Mouse (Mus musculus): ENCODE data around the gene Calr.
A peak's percentile ranks its signal among the peaks of the same experiment; 100 is the strongest.
"Not testable (repeated sequence)": the region's sequence is repeated elsewhere in the genome, so short reads cannot be mapped to it uniquely, and the experiment has no call there.

Calr gene

DNA sequence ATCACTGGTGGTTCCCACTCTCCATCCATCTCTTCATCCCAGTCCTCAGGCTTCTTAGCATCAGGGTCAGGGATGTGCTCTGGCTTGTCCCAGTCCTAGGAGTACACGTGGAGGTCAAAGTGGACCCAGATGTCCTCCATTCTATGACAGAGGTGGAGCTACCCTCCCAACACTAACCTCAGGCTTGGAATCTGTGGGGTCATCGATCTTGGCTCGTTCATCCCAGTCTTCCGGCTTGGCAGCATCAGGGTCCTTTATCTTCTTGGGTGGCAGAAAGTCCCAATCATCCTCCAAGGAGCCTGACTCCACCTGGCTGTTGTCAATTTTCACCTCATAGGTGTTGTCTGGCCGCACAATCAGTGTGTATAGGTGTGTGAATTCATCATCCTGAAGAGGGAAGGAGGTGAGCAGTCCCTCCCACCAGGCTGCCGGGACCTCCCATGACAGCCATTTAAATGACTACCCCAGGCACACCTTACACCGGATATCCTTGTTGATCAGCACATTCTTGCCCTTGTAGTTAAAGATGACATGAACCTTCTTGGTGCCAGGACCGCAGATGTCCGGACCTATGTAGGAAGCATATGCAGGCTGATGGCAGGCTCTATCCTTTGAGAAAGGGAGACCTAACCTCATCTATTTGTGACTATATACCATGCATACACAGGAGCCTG is 2.2 kb downstream of the Calr start:
- no peak for DNase-seq

DNA sequence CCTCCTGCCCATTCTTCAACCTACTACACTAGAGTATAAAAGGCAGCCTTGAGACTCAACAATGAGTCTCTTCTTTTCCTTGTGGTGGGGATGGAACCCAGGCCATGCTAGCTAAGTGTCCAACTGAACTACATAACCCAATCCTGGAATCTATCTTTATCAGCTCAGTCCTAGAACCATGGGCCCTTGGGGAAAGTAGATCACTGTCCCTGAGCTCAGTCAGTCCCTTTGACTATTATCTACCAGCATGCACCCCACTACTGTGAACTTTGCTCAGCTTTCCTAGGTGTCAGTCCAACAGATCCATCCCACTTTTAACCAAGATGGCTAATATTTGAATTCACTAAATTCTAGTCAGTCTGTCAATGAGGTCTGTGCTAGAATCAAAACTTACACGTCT is 5.2 kb downstream of the Calr start:
- no peak for DNase-seq

DNA sequence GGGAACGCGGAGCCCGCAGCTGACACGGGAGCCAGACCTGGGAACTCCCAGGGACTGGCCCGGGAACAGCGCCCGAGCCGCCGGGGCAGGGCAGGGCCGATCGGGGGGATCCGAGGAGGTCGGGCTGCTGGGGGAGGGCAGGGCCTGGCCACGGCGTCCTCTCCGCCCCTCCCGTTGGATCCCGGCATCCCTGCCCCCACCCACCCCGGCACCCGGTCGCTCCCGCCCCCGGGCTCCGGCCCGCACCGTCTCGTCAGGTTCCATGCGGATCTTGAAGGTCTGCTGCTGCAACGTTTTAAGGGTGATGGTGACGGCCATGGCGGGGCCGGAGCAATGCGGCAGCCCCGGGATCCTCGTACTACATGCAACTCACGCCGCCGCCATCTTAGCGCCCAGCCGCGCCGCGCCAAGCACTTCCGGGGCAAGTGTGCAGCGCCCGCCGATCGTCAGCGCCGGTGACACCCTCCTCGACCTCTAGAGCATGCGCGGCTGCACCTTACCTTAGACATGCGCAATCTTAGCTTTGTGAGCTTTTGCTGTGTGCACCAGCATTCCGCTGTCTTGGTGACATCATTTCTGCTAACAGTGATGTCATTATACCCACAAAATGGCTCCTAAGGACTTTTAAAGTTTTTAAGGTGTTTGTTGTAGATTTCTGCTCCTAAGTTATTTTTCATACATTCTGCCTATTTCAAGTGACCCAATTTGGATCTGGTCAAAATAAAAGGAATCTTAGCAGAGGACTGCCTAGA is 6.3 kb downstream of the Calr start, which contains the start of gene Rad23a:
Gene Rad23a, minus strand, starts transcription at position 418 of the 752 bp plus-strand sequence.
- peak; percentile 89 for DNase-seq

DNA sequence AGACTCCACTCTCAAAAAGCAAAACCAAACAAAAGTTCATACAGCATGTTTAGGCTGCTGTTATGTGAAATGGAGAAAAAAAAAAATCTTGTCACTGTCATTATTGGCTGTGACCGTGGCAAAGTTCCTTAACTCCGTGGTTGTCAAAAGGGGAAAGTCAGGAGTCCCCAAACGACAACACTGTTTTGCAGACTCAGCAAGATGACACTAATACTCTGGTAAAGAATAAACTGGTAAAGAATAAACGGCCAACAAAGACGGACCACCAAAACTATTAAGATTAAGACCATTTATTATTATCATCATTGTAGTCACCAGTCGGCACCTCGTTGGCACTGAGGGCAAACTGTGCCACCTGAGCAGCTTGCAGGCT is 6.9 kb downstream of the Calr start:
- DNase-seq = no peak

DNA sequence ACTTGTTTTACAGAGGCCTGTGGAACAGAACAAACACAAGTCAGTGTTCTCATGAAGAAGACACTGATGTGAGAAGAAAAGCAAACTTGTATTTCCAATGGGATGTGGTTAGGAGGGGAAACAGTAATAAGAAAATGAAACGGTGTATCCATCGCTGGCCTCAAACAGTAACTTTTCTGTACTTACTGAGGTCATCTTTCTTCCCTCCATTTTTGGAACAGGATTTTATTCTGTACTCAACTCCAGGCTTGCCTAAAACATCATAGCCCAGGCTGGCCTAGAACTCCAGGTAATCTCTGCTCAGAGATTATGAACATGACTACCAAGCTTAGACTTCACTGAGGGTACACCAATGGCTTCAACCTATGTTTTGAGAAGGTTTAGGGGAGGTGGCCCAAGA is 7.3 kb downstream of the Calr start:
- no peak for DNase-seq

DNA sequence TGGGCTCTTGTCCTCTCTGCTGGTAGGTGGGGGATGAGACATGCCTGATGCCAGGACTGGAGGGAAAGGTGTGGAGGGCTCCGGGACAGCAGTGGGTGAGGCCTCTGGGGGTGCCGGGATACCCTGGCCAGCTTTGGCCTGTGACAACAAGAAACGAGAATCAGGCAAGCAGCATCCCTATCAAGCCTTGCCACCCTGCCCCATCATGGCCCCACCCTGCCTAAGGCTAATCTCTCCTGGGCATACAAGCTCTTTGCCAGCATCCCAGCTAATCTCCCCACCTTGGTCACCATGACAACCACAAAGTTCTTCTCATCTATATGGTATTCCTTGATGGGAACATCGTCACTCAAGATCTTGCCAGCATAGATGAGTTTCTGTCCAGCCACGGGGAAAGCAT is 8.2 kb downstream of the Calr start:
- DNase-seq = no peak

DNA sequence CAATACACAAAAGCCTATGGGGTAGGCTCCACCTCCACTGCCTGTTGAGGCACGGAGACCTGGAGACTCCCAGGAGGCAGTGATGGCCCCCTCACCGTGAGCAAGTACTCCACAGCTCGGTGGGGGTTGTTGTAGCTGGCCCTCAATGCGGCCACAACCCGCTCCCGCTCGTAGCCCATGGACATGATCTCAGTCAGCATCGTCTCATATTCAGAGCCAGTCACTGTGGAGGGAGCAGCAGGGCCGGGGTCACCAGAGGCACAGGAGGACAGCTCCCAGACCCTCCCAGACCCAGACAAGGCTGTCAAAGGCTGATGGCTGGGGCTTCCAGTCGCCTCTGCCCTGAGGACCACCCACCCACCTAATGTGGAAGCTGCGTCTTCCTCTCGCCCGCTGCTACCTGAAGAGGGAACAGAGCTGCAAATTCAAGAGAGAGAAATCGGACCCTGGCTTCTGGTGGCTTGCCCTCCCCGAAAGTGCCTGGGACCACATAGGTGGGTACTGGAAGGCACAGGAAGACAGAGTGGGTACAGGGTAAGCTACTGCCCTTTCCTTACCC is 8.7 kb downstream of the Calr start:
- no peak for DNase-seq

DNA sequence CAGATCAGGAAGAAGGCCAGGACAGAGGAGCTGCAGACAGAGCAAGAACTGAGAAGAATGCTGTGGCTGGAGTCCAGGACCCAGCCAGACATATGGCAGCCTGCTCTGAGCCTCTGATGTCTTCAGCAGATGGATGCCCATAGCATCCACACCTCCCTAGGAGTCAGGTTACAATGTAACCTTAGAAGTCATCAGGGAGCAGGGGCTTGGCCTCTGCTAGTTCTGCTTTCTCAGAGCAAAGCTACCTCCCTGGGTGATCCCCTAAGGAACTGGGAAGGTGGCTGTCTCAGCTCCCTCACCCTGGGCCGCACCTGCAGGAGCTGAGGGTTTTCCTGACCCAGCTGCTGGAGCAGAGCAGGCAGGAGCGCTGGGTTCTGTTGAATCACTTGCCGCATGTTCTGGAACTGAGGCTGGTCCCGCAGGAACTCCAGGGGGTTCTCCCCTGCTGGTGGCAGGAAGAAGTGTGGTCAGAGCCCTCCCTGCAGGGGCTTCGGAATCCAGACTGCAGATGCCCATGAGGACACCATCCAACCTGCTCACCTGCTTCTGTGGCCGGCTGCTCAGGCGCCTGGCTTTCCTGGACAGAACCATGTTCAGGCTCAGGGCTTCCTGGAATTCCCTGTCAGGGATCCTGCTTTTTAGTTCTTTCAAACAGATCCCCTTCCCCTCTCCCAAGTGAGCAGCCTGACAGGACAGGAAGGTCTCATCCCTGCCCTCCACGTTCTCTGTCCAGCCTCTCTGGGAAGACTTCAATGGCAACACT is 9.4 kb downstream of the Calr start:
- no peak for DNase-seq

DNA sequence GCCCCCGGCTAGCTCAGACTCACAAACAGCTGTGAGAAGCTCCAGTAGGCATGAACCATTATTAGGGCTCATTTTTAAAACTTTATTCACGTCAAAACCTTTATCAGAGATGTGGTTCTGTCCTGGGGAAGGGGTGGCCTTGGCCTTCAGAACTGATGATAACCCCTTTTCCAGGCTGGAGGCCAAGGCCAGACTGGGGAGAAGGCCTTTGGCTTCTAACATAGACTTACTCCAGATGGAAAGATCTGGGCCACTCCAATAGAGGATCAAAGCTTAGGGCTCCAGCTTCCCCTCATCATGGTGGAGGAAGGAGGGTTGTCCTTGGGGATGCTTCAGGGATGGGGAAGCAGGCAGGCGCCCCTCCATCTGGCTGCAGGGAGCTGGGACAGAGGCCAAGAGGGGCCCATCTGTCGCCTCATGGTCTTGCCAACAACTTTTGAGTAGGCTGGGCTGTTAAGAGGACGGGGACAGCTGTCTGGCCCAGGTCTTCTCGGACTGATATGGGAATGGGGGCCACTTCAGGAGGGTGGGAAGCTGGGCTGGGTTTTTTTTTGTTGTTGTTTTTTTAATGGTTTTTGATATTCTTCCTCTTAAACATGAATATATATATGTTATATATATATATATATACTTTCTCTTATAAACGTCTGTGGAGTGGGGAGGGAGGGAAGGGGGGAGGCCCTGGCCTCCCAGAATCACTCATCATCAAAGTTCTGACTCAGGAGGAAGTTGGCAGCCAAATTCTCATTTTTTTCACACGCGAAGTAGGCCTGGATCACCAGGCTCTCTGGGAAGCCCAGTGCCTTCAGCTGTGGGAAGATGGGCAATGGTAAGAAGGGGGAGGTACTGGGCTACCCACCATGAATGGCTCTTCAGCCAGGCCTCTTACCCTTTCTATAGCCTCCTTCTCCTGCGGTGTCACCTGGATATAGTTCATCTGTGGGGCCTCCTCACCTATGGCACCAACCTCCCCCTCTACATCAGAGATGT is 11.6 kb downstream of the Calr start:
- DNase-seq = no peak

DNA sequence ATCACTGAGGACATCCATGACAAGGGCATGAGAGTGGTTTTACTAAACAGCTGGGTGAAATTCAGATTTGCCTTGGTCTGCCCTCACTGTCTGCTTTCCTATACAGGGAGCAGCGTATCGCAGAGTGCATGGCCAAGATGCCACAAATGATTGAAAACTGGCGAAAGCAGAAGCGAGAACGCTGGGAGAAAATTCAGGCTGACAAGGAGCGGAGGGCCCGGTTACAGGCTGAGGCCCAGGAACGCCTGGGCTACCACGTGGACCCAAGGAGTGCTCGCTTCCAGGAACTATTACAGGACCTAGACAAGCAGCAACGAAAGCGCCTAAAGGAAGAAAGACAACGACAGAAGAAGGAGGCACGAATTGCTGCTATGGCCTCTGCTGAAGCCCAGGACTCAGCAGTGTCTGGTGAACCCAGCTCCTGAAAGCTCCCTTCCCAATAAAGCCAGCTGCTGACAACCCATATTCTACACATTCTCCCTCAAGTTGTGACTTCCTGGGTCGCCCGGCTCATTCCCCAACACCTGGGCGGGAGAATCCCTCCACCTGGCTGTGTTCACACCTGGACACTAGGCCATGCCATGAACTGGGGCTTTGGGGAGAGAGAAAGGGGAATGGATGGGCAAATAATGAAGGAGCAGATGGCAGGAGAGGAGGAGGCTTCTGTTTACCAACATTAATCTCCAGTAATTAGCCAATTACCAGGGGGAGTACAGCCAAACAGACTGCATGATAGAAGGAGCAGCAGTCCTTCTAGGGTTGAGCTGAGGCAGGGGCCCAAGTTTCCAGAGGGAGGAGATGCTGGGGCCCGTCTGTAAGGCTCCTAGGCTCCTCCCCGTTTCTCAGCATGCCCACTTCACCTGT is 12.5 kb downstream of the Calr start:
- DNase-seq = no peak

DNA sequence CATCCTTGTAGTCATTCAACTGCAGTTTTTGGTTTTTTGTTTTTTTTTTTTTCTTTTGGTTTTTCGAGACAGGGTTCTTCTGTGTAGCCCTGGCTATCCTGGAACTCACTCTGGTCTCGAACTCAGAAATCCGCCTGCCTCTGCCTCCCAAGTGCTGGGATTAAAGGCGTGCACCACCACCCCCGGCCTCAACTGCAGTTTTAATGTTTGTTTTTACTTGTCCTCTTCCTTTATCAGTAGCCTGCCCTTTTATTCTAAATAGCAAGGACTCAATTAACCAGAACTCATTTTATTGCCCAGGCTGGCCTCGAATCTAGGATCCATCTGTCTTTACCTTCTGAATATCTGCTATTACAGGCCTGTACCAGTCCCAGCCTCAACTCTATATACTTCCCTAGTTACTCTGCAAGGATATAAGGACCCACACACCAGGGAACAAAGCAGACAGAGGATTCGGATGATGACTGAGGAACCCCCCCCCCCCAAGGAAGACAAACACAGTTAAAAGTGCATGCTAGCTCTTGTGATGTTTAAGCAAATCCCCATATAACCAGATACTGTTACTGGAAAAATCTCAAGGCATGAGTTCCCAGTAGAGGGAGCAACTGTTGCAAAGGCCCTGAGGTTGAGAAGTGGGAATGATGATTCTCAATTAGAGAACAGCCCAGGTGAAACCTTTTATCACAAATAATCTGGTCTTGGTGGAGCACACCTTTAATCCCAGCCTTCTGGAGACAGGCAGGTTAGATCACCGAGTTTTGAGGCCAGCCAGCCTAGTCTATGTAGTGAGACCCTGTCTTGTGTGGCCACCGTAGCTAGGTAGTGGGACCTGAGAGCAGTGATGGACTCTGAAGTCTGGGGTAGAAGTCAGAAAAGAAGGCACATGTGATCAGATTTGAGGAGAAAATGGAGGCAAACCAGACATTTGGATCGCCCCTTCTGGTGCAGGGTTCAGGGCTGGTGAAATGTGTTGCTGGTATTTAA is 13.7 kb downstream of the Calr start:
- no peak for DNase-seq

DNA sequence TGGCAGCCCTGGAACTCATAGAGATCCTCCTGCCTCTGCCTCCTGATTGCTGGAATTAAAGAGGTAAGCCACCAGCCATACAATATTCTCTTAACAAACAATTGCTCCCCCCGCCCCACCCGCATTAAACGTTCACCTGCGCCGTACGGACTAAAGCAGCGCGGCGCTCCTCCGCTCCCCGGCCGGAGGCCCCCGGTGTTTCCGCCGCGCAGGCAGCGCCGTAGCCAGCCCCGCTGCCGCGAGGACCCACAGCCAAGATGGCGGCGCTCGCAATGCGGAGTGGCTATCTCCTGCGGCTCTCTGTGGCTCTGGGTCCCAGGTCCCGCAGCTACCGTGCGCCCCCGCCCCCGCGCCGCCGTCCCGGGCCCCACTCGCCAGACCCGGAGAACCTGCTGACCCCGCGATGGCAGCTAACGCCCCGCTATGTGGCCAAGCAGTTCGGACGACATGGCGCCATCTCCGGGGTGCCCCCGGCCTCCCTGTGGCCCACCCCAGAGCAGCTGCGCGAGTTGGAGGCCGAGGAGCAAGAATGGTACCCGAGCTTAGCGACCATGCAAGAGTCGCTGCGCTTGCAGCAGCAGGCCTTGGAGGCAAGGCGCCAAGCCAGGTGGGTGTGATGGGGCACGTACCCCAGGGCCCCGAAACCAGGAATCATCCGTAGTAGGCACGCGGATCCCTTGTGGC is 14.6 kb downstream of the Calr start:
- peak; percentile 87 for DNase-seq

DNA sequence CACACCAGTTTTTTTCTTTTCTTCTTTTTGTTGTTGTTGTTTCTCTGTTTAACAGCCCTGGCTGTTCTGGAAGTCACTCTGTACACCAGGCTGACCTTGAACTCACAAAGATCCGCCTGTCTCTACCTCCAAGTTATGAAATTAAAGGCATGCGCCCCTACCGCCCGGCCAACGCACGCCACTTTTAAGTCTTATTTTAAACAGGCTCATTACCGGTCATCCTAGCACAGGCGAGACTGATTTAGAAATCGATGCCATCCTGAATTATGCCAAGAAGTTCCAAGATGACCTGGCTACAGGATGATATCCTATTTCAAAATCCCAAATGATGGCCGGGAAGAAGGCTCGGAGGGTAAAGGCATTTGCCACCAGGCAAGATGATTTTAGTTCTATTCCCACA is 15.2 kb downstream of the Calr start, which contains the start of gene Gadd45gip1:
Gene Gadd45gip1, plus strand, starts transcription at position 33 of the 400 bp plus-strand sequence.
- DNase-seq = peak; percentile 50

DNA sequence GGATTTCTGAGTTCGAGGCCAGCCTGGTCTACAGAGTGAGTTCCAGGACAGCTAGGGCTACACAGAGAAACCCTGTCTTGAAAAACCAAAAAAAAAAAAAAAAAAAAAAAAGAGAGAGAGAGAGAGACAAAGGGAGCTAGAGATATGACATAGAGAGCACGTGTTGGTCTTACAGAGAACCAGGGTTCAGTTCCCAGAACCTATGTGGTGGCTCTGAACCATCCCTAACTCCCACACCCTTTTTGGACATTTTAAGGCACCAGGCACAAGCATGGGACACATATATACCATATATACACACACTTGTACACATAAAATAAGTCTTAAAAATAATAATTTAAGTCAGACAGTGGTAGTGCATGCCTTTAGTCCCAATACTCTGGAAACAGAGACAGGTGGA is 20.2 kb downstream of the Calr start:
- not testable (repeated sequence) for DNase-seq

DNA sequence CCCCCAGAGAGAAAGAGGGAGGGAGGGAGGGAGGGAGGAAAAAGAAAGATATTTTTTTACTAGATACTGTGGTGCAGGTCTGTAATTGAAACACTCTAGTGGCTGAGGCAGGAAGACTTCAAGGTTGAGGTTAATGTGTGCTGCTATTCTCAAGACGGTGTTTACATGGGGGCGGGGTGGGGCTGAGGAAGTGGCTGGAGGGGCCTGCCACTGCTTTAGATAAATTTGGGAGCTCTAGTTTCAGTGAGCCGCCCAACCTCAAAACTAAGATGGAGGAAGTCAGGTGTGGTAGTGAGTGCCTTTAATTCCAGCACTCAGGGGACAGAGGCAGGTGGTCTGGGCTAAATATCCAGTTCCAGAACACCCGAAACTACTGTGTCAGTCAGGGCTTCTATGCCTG is 21.1 kb downstream of the Calr start:
- peak; percentile 53 for DNase-seq

DNA sequence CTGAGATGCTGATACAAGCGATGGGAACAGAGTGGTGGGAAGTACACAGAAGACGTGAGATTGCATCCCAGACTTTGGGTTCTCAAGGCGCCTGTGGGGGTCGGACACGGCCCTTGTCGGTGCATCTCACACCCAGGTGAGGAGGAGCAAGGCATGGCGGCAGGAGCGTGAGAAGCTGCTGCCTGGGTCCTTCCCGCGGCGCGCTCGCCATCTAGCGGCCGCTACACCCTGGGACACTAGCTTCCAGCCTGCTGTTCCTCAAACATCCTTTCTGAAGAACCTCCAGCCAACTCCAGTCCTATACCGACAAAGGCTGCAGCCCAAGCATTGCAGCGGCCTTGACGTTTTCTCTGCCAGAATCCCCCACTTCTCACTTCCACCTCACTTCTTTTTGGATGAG is 23.1 kb downstream of the Calr start:
- peak; percentile 68 for DNase-seq

DNA sequence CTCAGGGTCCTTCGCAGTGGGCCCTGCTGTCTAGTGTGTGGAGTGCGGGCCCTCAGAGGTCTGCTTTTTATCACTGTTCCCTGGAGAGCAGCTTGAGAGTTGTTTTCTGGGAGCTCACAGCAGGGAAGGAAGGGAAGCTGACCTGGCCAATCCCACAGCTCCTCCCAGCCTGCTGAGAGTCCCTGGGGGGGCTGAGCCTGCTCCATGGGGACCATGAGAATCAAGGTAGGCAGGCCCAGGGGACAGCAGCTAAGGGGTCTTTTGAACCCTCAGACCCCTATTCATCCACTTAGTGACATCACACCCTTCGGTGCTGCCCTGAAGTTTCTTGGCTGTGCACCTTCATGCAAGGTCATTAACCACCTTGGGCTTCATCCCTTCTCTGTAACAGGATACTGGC is 24.0 kb downstream of the Calr start, which contains the start of gene Dand5:
Gene Dand5, minus strand, starts transcription at position 101 of the 400 bp plus-strand sequence.
- DNase-seq = no peak

DNA sequence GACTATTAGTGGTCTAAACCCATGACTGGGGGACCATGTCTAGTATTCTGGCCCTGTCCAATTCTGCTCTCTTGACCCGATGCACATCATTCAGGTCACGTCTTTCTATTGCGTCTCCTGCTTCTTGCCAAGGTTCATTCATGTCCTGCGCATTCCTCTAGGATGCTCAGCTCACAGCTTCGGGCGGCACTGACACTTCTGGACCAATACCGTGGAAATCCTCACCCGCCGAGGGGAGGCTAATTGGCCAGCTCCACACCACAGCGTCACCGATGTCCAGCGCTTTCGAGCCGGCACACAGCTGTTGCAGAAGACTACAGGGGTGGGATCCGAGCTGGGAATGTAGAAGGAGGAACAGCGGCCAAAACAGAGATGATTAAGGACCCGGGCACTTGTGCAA is 30.6 kb downstream of the Calr start:
- DNase-seq = no peak

DNA sequence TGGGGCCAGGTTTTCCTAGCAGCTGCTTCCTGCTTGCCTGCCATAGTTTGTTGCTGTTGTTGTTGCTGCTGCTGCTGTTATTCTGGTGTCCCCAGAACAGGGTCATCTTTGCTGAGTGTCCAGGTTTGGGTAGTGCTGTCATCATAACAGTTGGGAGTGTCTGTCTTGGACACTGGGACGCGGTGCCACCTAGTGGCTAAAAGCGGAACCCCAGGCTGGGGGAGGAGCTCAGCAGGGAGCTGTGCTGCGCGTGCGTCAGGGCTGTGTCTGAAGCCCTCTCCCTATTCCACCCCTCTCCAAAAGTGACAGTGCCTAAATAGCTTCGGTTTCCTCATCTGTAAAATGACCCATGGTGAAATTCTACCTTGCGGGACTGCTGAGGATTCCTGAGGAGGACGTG is 31.2 kb downstream of the Calr start:
- peak; percentile 94 for DNase-seq

Data from thymus, postnatal 25 days (tissue).